Mouse (Mus musculus): ENCODE measurements around the gene Col6a6. TPM values are rescaled to one million over a fixed set of nuclear protein-coding genes. Genes with fewer than 3 reads are reported as not detected.

The Col6a6 gene
- polyA plus RNA-seq, 1 experiment from 2014 or later, result 0.14 TPM

GRCm38 (mm10) chr9:105774878-105775277, 53.1 kb downstream of the Col6a6 start:
- H3K9ac ChIP-seq (replicated peaks; ENCODE audit: low read length), result no peak overlapping the region
- H3K9me3 ChIP-seq (replicated peaks; ENCODE audit: control insufficient read depth, low read length), result no peaks in the 10 kb centered on the region
- DNase-seq (ENCODE audit: low spot score) (no peak), ATAC-seq (replicated peaks; ENCODE audit: insufficient number of reproducible peaks, low FRiP score, low TSS enrichment, low read depth) (no peak)
- WGBS, result 81% methylated on average over 7 of the region's 7 CpGs
- H3K36me3 ChIP-seq (replicated peaks; ENCODE audit: control insufficient read depth, insufficient read depth, low read depth, low read length), result no peaks in the 10 kb centered on the region
- no peak overlapping the region for H3K27ac ChIP-seq (replicated peaks; ENCODE audit: low read depth, low read length)
- H3K4me2 ChIP-seq (ENCODE audit: low read depth, low read length), result no peak overlapping the region
- no peaks in the 10 kb centered on the region for H3K27me3 ChIP-seq (ENCODE audit: control insufficient read depth, insufficient read depth, low read length)
- no peaks in the 10 kb centered on the region for H3K4me1 ChIP-seq (ENCODE audit: control insufficient read depth, insufficient read depth, low read length)
- H3K4me3 ChIP-seq (ENCODE audit: low read depth, low read length), result no peak overlapping the region

GRCm38 (mm10) chr9:105774321-105774720, 53.6 kb downstream of the Col6a6 start:
- no peaks in the 10 kb centered on the region for H3K9me3 ChIP-seq (replicated peaks; ENCODE audit: control insufficient read depth, low read length)
- H3K9ac ChIP-seq (replicated peaks; ENCODE audit: low read length), result no peak overlapping the region
- H3K4me1 ChIP-seq (ENCODE audit: control insufficient read depth, insufficient read depth, low read length), result no peaks in the 10 kb centered on the region
- DNase-seq (ENCODE audit: low spot score) (no peak), ATAC-seq (replicated peaks; ENCODE audit: insufficient number of reproducible peaks, low FRiP score, low TSS enrichment, low read depth) (no peak)
- H3K27ac ChIP-seq (replicated peaks; ENCODE audit: low read depth, low read length), result no peak overlapping the region
- no peaks in the 10 kb centered on the region for H3K36me3 ChIP-seq (replicated peaks; ENCODE audit: control insufficient read depth, insufficient read depth, low read depth, low read length)
- H3K4me2 ChIP-seq (ENCODE audit: low read depth, low read length), result no peak overlapping the region
- 92% methylated on average over 19 of the region's 19 CpGs for WGBS
- no peaks in the 10 kb centered on the region for H3K27me3 ChIP-seq (ENCODE audit: control insufficient read depth, insufficient read depth, low read length)
- H3K4me3 ChIP-seq (ENCODE audit: low read depth, low read length), result no peak overlapping the region

GRCm38 (mm10) chr9:105771380-105771779, 56.6 kb downstream of the Col6a6 start:
- no peak overlapping the region for H3K4me3 ChIP-seq (ENCODE audit: low read depth, low read length)
- no peak overlapping the region for H3K9ac ChIP-seq (replicated peaks; ENCODE audit: low read length)
- ATAC-seq (replicated peaks; ENCODE audit: insufficient number of reproducible peaks, low FRiP score, low TSS enrichment, low read depth) (no peak), DNase-seq (ENCODE audit: low spot score) (no peak)
- no peaks in the 10 kb centered on the region for H3K4me1 ChIP-seq (ENCODE audit: control insufficient read depth, insufficient read depth, low read length)
- no peak overlapping the region for H3K4me2 ChIP-seq (ENCODE audit: low read depth, low read length)
- H3K27ac ChIP-seq (replicated peaks; ENCODE audit: low read depth, low read length), result no peak overlapping the region
- H3K27me3 ChIP-seq (ENCODE audit: control insufficient read depth, insufficient read depth, low read length), result no peaks in the 10 kb centered on the region
- WGBS, result 66% methylated on average over 3 of the region's 3 CpGs
- no peaks in the 10 kb centered on the region for H3K9me3 ChIP-seq (replicated peaks; ENCODE audit: control insufficient read depth, low read length)
- H3K36me3 ChIP-seq (replicated peaks; ENCODE audit: control insufficient read depth, insufficient read depth, low read depth, low read length), result no peaks in the 10 kb centered on the region

GRCm38 (mm10) chr9:105770690-105771089, 57.3 kb downstream of the Col6a6 start:
- ATAC-seq (replicated peaks; ENCODE audit: insufficient number of reproducible peaks, low FRiP score, low TSS enrichment, low read depth) (no peak), DNase-seq (ENCODE audit: low spot score) (no peak)
- Histone ChIP-seq H3K4me2 (ENCODE audit: low read depth, low read length) (no peak overlapping the region), H3K9me3 (replicated peaks; ENCODE audit: control insufficient read depth, low read length) (no peaks in the 10 kb centered on the region), H3K4me1 (ENCODE audit: control insufficient read depth, insufficient read depth, low read length) (no peaks in the 10 kb centered on the region), H3K9ac (replicated peaks; ENCODE audit: low read length) (no peak overlapping the region), H3K4me3 (ENCODE audit: low read depth, low read length) (no peak overlapping the region), H3K36me3 (replicated peaks; ENCODE audit: control insufficient read depth, insufficient read depth, low read depth, low read length) (no peaks in the 10 kb centered on the region), H3K27ac (replicated peaks; ENCODE audit: low read depth, low read length) (no peak overlapping the region), H3K27me3 (ENCODE audit: control insufficient read depth, insufficient read depth, low read length) (no peaks in the 10 kb centered on the region)
- WGBS, result 78% methylated on average over 7 of the region's 7 CpGs

- Histone ChIP-seq H3K27ac (replicated peaks; ENCODE audit: low read depth, low read length) (no peak overlapping the region), H3K9ac (replicated peaks; ENCODE audit: low read length) (no peak overlapping the region), H3K4me3 (ENCODE audit: low read depth, low read length) (no peak overlapping the region), H3K9me3 (replicated peaks; ENCODE audit: control insufficient read depth, low read length) (no peaks in the 10 kb centered on the region), H3K4me1 (ENCODE audit: control insufficient read depth, insufficient read depth, low read length) (no peaks in the 10 kb centered on the region), H3K27me3 (ENCODE audit: control insufficient read depth, insufficient read depth, low read length) (no peaks in the 10 kb centered on the region), H3K36me3 (replicated peaks; ENCODE audit: control insufficient read depth, insufficient read depth, low read depth, low read length) (no peaks in the 10 kb centered on the region), H3K4me2 (ENCODE audit: low read depth, low read length) (no peak overlapping the region)
- DNase-seq (ENCODE audit: low spot score), result no peak
- 70% methylated on average over 2 of the region's 2 CpGs for WGBS
- ATAC-seq (replicated peaks; ENCODE audit: insufficient number of reproducible peaks, low FRiP score, low TSS enrichment, low read depth), result no peak
These were observed 62.1 kb downstream of the Col6a6 start for GRCm38 (mm10) chr9:105765891-105766290.

- ATAC-seq (replicated peaks; ENCODE audit: insufficient number of reproducible peaks, low FRiP score, low TSS enrichment, low read depth), result no peak
- no peaks in the 10 kb centered on the region for H3K36me3 ChIP-seq (replicated peaks; ENCODE audit: control insufficient read depth, insufficient read depth, low read depth, low read length)
- no peak overlapping the region for H3K4me2 ChIP-seq (ENCODE audit: low read depth, low read length)
- no peak overlapping the region for H3K27ac ChIP-seq (replicated peaks; ENCODE audit: low read depth, low read length)
- no peak for DNase-seq (ENCODE audit: low spot score)
- no peak overlapping the region for H3K9ac ChIP-seq (replicated peaks; ENCODE audit: low read length)
- no peak overlapping the region for H3K4me3 ChIP-seq (ENCODE audit: low read depth, low read length)
- no peaks in the 10 kb centered on the region for H3K9me3 ChIP-seq (replicated peaks; ENCODE audit: control insufficient read depth, low read length)
- no peaks in the 10 kb centered on the region for H3K27me3 ChIP-seq (ENCODE audit: control insufficient read depth, insufficient read depth, low read length)
- WGBS, result 69% methylated on average over 5 of the region's 5 CpGs
- H3K4me1 ChIP-seq (ENCODE audit: control insufficient read depth, insufficient read depth, low read length), result no peaks in the 10 kb centered on the region
These were observed 63.3 kb downstream of the Col6a6 start for GRCm38 (mm10) chr9:105764681-105765080.

- 55% methylated on average over 5 of the region's 5 CpGs for WGBS
These were observed 63.8 kb downstream of the Col6a6 start for GRCm38 (mm10) chr9:105764127-105764526.

GRCm38 (mm10) chr9:105763625-105764024, 64.3 kb downstream of the Col6a6 start:
- WGBS, result 50% methylated on average over 3 of the region's 3 CpGs
- no peak overlapping the region for H3K4me3 ChIP-seq (ENCODE audit: low read depth, low read length)

More at GRCm38 (mm10) chr9:105764127-105764526, 63.8 kb downstream of the Col6a6 start:
- Histone ChIP-seq H3K27ac (replicated peaks; ENCODE audit: low read depth, low read length) (no peak overlapping the region), H3K4me1 (ENCODE audit: control insufficient read depth, insufficient read depth, low read length) (no peaks in the 10 kb centered on the region), H3K4me3 (ENCODE audit: low read depth, low read length) (no peak overlapping the region), H3K9me3 (replicated peaks; ENCODE audit: control insufficient read depth, low read length) (no peaks in the 10 kb centered on the region), H3K27me3 (ENCODE audit: control insufficient read depth, insufficient read depth, low read length) (no peaks in the 10 kb centered on the region), H3K4me2 (ENCODE audit: low read depth, low read length) (no peak overlapping the region), H3K36me3 (replicated peaks; ENCODE audit: control insufficient read depth, insufficient read depth, low read depth, low read length) (no peaks in the 10 kb centered on the region), H3K9ac (replicated peaks; ENCODE audit: low read length) (no peak overlapping the region)
- ATAC-seq (replicated peaks; ENCODE audit: insufficient number of reproducible peaks, low FRiP score, low TSS enrichment, low read depth) (no peak), DNase-seq (ENCODE audit: low spot score) (no peak)

More at GRCm38 (mm10) chr9:105763625-105764024, 64.3 kb downstream of the Col6a6 start:
- no peak for ATAC-seq (replicated peaks; ENCODE audit: insufficient number of reproducible peaks, low FRiP score, low TSS enrichment, low read depth)
- no peak overlapping the region for H3K9ac ChIP-seq (replicated peaks; ENCODE audit: low read length)
- H3K9me3 ChIP-seq (replicated peaks; ENCODE audit: control insufficient read depth, low read length), result no peaks in the 10 kb centered on the region
- no peak overlapping the region for H3K4me2 ChIP-seq (ENCODE audit: low read depth, low read length)
- no peaks in the 10 kb centered on the region for H3K4me1 ChIP-seq (ENCODE audit: control insufficient read depth, insufficient read depth, low read length)
- H3K27me3 ChIP-seq (ENCODE audit: control insufficient read depth, insufficient read depth, low read length), result no peaks in the 10 kb centered on the region
- no peak overlapping the region for H3K27ac ChIP-seq (replicated peaks; ENCODE audit: low read depth, low read length)
- no peaks in the 10 kb centered on the region for H3K36me3 ChIP-seq (replicated peaks; ENCODE audit: control insufficient read depth, insufficient read depth, low read depth, low read length)
- DNase-seq (ENCODE audit: low spot score), result no peak

Data from embryonic facial prominence, embryonic 11.5 days (tissue).